Mouse (Mus musculus): ENCODE results near the gene Ech1.

Ech1 gene

GRCm38 (mm10) chr7:28863540-28863939 is 38.5 kb downstream of the Ech1 start, which contains the start of gene Lgals7:
TSS of gene Lgals7 (plus strand) at chr7:28863853.
- DNase-seq = no peak

GRCm38 (mm10) chr7:28864288-28864750 is 39.3 kb downstream of the Ech1 start:
- DNase-seq = no peak

- DNase-seq = peak; percentile 88
These were observed 40.7 kb downstream of the Ech1 start for GRCm38 (mm10) chr7:28865481-28866300.

GRCm38 (mm10) chr7:28866769-28867507 is 41.9 kb downstream of the Ech1 start:
- no peak for DNase-seq

GRCm38 (mm10) chr7:28867508-28868340 is 42.7 kb downstream of the Ech1 start:
- DNase-seq = peak; percentile 86

- no peak for DNase-seq
These were observed 46.1 kb downstream of the Ech1 start for GRCm38 (mm10) chr7:28870901-28871664.

GRCm38 (mm10) chr7:28874565-28874964 is 49.5 kb downstream of the Ech1 start:
- no peak for DNase-seq

- DNase-seq = no peak
These were observed 51.1 kb downstream of the Ech1 start for GRCm38 (mm10) chr7:28876099-28876498.

- no peak for DNase-seq
These were observed 52.1 kb downstream of the Ech1 start for GRCm38 (mm10) chr7:28877155-28877554.

GRCm38 (mm10) chr7:28877856-28878255 is 52.8 kb downstream of the Ech1 start:
- no peak for DNase-seq

GRCm38 (mm10) chr7:28879606-28880005 is 54.6 kb downstream of the Ech1 start:
- no peak for DNase-seq

- no peak for DNase-seq
These were observed 55.5 kb downstream of the Ech1 start for GRCm38 (mm10) chr7:28880554-28880953.

GRCm38 (mm10) chr7:28881199-28881598 is 56.2 kb downstream of the Ech1 start, which contains the start of gene Capn12:
TSS of gene Capn12 (plus strand) at chr7:28881422.
- no peak for DNase-seq

Data from kidney, postnatal 10 days (tissue).